Mouse (Mus musculus) hindbrain, postnatal 0 days (tissue): Measurements from ENCODE around the gene Uqcrq. TPM values are rescaled to one million over a fixed set of nuclear protein-coding genes. Genes with fewer than 3 reads are reported as not detected.

Experiments used
- ATAC-seq: fragments of 200-750 bp; cut with Nextera tagmentation; 2 replicates; pipeline ENCODE4 v1.8.0; 2017; ENCODE audit warnings: mild to moderate bottlenecking, moderate TSS enrichment, moderate library complexity
- DNase-seq: peaks from one replicate; pipeline ENCODE4 v3.0.0-alpha.2; 2015; ENCODE audit warnings: low spot score
- H3K27ac ChIP-seq: fragments of 300-500 bp; sonication (generic); 2 replicates; pipeline ENCODE4 v1.5.1; 2014; ENCODE audit warnings: mild to moderate bottlenecking
- H3K27me3 ChIP-seq: fragments of 300-500 bp; sonication (generic); 2 replicates; pipeline ENCODE4 v1.6.1; 2014; ENCODE audit warnings: low read length, mixed read lengths; ENCODE audit not compliant: insufficient read depth
- H3K36me3 ChIP-seq: fragments of 300-500 bp; sonication (generic); 2 replicates; pipeline ENCODE4 v1.6.1; 2014; ENCODE audit warnings: low read length, mixed read lengths; ENCODE audit not compliant: insufficient read depth
- H3K4me1 ChIP-seq: fragments of 300-500 bp; sonication (generic); 2 replicates; pipeline ENCODE4 v1.6.1; 2014; ENCODE audit warnings: antibody characterized with exemption, low read length, mixed read lengths; ENCODE audit not compliant: insufficient read depth
- H3K4me2 ChIP-seq: fragments of 300-500 bp; sonication (generic); 2 replicates; pipeline ENCODE4 v1.6.1; 2014; ENCODE audit warnings: low read depth, mild to moderate bottlenecking, low read length, moderate library complexity, mixed read lengths
- H3K4me3 ChIP-seq: fragments of 300-500 bp; sonication (generic); 2 replicates; pipeline ENCODE4 v1.5.1; 2014; ENCODE audit warnings: low read length
- H3K9ac ChIP-seq: fragments of 300-500 bp; sonication (generic); replicated peaks from 2 replicates; pipeline ENCODE4 v1.6.1; 2014; ENCODE audit warnings: mild to moderate bottlenecking, low read length, moderate library complexity, mixed read lengths
- H3K9me3 ChIP-seq: fragments of 300-500 bp; sonication (generic); 2 replicates; pipeline ENCODE4 v1.6.1; 2016; ENCODE audit warnings: low read length, mixed read lengths
- CTCF ChIP-seq: IDR thresholded peaks from 2 replicates; pipeline ENCODE4 v1.5.1; 2016; ENCODE audit warnings: antibody characterized with exemption, control low read depth, low read depth
- WGBS: fragments of 180-500 bp; shearing (Covaris S2); extraction: QIAGEN DNeasy Blood & Tissue Kit; methylation state at CpG from one replicate; pipeline ENCODE4 v1.1.7; 2014; 5-methylcytosine and 5-hydroxymethylcytosine counted together
- polyA plus RNA-seq: library from polyadenylated mRNA; unstranded; fragments of >200 nt; fragmentation: Nextera tagmentation; extraction: Ambion mirVana; gene quantifications from 2 replicates; pipeline ENCODE4 v1.2.1, GENCODE M21; 2015
- total RNA-seq: library from RNA; depleted of rRNA; stranded (reverse); fragments of >200 nt; gene quantifications from 2 replicates; pipeline ENCODE4 v1.2.3, GENCODE M21; 2014

Uqcrq gene
- total and polyA plus RNA-seq, 2 experiments from 2014 or later = 20.4 to 1,041 TPM

- no peak for ATAC-seq
- Histone ChIP-seq H3K27ac (no peak overlapping the region), H3K9ac (no peak overlapping the region), H3K4me2 (no peak overlapping the region), H3K4me1 (no peaks in the 10 kb centered on the region), H3K9me3 (no peaks in the 10 kb centered on the region), H3K27me3 (no peaks in the 10 kb centered on the region), H3K36me3 (no peaks in the 10 kb centered on the region), H3K4me3 (no peak overlapping the region)
- DNase-seq = no peak
- no peak for TF ChIP-seq CTCF
- 78% methylated on average over 2 of the region's 2 CpGs for WGBS
Observed at GRCm38 (mm10) chr11:53451361-53451760, 20.7 kb upstream of the Uqcrq start.

GRCm38 (mm10) chr11:53450070-53450705 lies 19.6 kb upstream of the Uqcrq start:
- no peak overlapping the region for H3K27ac ChIP-seq
- TF ChIP-seq CTCF = no peak
- no peaks in the 10 kb centered on the region for H3K4me1 ChIP-seq
- H3K4me3 ChIP-seq = no peak overlapping the region
- no peak overlapping the region for H3K9ac ChIP-seq
- DNase-seq (no peak), ATAC-seq (no peak)
- no peaks in the 10 kb centered on the region for H3K9me3 ChIP-seq
- H3K4me2 ChIP-seq = no peak overlapping the region
- H3K36me3 ChIP-seq = no peaks in the 10 kb centered on the region
- H3K27me3 ChIP-seq = no peaks in the 10 kb centered on the region
- 56% methylated on average over 15 of the region's 15 CpGs for WGBS

- no peaks in the 10 kb centered on the region for H3K36me3 ChIP-seq
- no peak overlapping the region for H3K9ac ChIP-seq
- no peaks in the 10 kb centered on the region for H3K4me1 ChIP-seq
- 70% methylated on average over 1 of the region's 1 CpGs for WGBS
- no peak overlapping the region for H3K4me3 ChIP-seq
- no peak for ATAC-seq
- no peak overlapping the region for H3K4me2 ChIP-seq
- no peak overlapping the region; the same call in 1 of the 2 replicates for H3K27ac ChIP-seq
- no peaks in the 10 kb centered on the region for H3K9me3 ChIP-seq
- peak; percentile 36 for DNase-seq
- TF ChIP-seq CTCF = no peak
- no peaks in the 10 kb centered on the region for H3K27me3 ChIP-seq
Observed at GRCm38 (mm10) chr11:53448529-53448928, 17.9 kb upstream of the Uqcrq start.

GRCm38 (mm10) chr11:53447996-53448395 lies 17.4 kb upstream of the Uqcrq start:
- H3K4me2 ChIP-seq = no peak overlapping the region
- DNase-seq (no peak), ATAC-seq (no peak)
- H3K9ac ChIP-seq = no peak overlapping the region
- H3K9me3 ChIP-seq = no peaks in the 10 kb centered on the region
- no peaks in the 10 kb centered on the region for H3K27me3 ChIP-seq
- H3K36me3 ChIP-seq = no peaks in the 10 kb centered on the region
- WGBS = 81% methylated on average over 8 of the region's 8 CpGs
- H3K4me3 ChIP-seq = no peak overlapping the region
- H3K4me1 ChIP-seq = no peaks in the 10 kb centered on the region
- TF ChIP-seq CTCF = no peak
- H3K27ac ChIP-seq = no peak overlapping the region

- Histone ChIP-seq H3K27me3 (no peaks in the 10 kb centered on the region), H3K4me3 (no peak overlapping the region), H3K27ac (no peak overlapping the region), H3K9ac (no peak overlapping the region), H3K36me3 (no peaks in the 10 kb centered on the region), H3K4me2 (no peak overlapping the region), H3K4me1 (no peaks in the 10 kb centered on the region), H3K9me3 (no peaks in the 10 kb centered on the region)
- no peak for ATAC-seq
- WGBS = 88% methylated on average over 13 of the region's 13 CpGs
- no peak for TF ChIP-seq CTCF
- no peak for DNase-seq
Observed at GRCm38 (mm10) chr11:53446183-53446582, 15.6 kb upstream of the Uqcrq start.

- no peak overlapping the region for H3K27ac ChIP-seq
- H3K9me3 ChIP-seq = no peaks in the 10 kb centered on the region
- DNase-seq (no peak), ATAC-seq (no peak)
- no peak overlapping the region for H3K4me2 ChIP-seq
- H3K9ac ChIP-seq = no peak overlapping the region
- no peak overlapping the region for H3K4me3 ChIP-seq
- whole genome bisulfite sequencing = 63% methylated on average over 13 of the region's 13 CpGs
- no peak for TF ChIP-seq CTCF
- no peaks in the 10 kb centered on the region for H3K27me3 ChIP-seq
- H3K36me3 ChIP-seq = no peaks in the 10 kb centered on the region
- no peaks in the 10 kb centered on the region for H3K4me1 ChIP-seq
Observed at GRCm38 (mm10) chr11:53445562-53445961, 14.9 kb upstream of the Uqcrq start.

- H3K9me3 ChIP-seq = no peaks in the 10 kb centered on the region
- H3K27ac ChIP-seq = no peak overlapping the region
- TF ChIP-seq CTCF = peak; percentile 71
- no peaks in the 10 kb centered on the region for H3K4me1 ChIP-seq
- WGBS = 29% methylated on average over 6 of the region's 6 CpGs
- H3K36me3 ChIP-seq = no peaks in the 10 kb centered on the region
- ATAC-seq (0 out of 2 replicates have a peak, but pooled peaks have one; percentile 53), DNase-seq (no peak)
- H3K27me3 ChIP-seq = no peaks in the 10 kb centered on the region
- H3K4me3 ChIP-seq = no peak overlapping the region
- H3K9ac ChIP-seq = no peak overlapping the region
- H3K4me2 ChIP-seq = no peak overlapping the region
Observed at GRCm38 (mm10) chr11:53443861-53444260, 13.2 kb upstream of the Uqcrq start.
